Mouse (Mus musculus): ENCODE measurements at regions not wholly inside any gene's neighbourhood (a gene's known extent, or its start where the extent isn't known, plus 50 kb on each side); places are given as distances from the start of the nearest gene placed in this dataset.

DNA sequence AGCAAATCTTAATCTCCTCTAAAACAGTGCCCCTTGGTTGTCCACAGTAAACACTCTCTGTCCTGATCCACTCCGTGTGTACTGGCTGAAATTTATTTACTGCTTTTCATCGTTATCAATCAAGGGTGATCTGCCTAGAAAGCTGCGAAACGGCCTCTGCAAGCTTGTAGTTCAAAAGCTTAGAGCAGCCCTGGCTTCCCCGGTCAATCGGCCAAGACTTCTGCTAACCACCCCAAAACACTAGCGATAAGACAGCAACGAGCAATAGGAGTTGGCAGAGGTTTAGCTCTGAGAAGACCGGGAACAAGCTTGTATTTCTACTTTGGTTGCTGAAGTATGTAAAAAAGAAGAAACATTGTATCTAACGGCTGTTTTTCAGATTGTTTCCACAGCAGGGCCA lies 201.8 kb downstream of the Sptssa start:
- H3K9me3 ChIP-seq (ENCODE audit: control insufficient read depth, low read length) = no peaks in the 10 kb centered on the region
- H3K4me2 ChIP-seq = no peak overlapping the region
- H3K4me1 ChIP-seq (replicated peaks; ENCODE audit: control insufficient read depth, insufficient read depth, low read length) = no peaks in the 10 kb centered on the region
- WGBS = 76% methylated on average over 10 of the region's 10 CpGs
- no peak overlapping the region for H3K27ac ChIP-seq (ENCODE audit: low read depth, low read length)
- ATAC-seq (replicated peaks; ENCODE audit: low FRiP score) (no peak), DNase-seq (ENCODE audit: low spot score) (no peak)
- no peaks in the 10 kb centered on the region for H3K36me3 ChIP-seq (ENCODE audit: control insufficient read depth, insufficient read depth, low read length)
- no peaks in the 10 kb centered on the region for H3K27me3 ChIP-seq (replicated peaks; ENCODE audit: control insufficient read depth, insufficient read depth, low read length)
- H3K4me3 ChIP-seq (ENCODE audit: low read depth, low read length) = no peak overlapping the region
- H3K9ac ChIP-seq (ENCODE audit: low read depth, low read length) = no peak overlapping the region

GRCm38 (mm10) chr12:54453343-54453742 lies 203.0 kb downstream of the Sptssa start:
- no peaks in the 10 kb centered on the region for H3K4me1 ChIP-seq (replicated peaks; ENCODE audit: control insufficient read depth, insufficient read depth, low read length)
- no peak for ATAC-seq (replicated peaks; ENCODE audit: low FRiP score)
- H3K4me2 ChIP-seq = no peak overlapping the region
- WGBS = 63% methylated on average over 4 of the region's 4 CpGs
- H3K27ac ChIP-seq (ENCODE audit: low read depth, low read length) = no peak overlapping the region
- H3K9ac ChIP-seq (ENCODE audit: low read depth, low read length) = no peak overlapping the region
- H3K36me3 ChIP-seq (ENCODE audit: control insufficient read depth, insufficient read depth, low read length) = no peaks in the 10 kb centered on the region
- no peak for DNase-seq (ENCODE audit: low spot score)
- no peaks in the 10 kb centered on the region for H3K27me3 ChIP-seq (replicated peaks; ENCODE audit: control insufficient read depth, insufficient read depth, low read length)
- H3K9me3 ChIP-seq (ENCODE audit: control insufficient read depth, low read length) = no peaks in the 10 kb centered on the region
- H3K4me3 ChIP-seq (ENCODE audit: low read depth, low read length) = no peak overlapping the region

DNA sequence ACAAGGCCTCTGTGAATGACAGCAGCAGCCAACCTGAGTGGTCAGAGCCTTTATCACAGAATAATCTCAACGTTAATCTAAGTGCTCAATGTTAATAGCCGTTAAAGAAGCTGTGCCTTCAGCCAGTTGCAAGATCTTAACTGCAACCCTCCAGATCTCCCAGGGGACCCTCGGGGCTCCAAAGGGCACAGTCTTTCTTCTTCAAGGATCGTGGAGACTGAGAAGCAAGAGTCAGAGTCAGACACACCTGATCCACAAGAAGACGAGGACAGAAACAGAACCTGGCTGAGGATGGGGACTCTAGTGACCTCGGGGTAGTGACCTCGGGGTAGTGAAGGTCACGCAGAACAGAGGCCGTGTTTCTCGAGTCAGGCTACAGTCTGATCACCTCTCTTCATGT lies 206.0 kb downstream of the Sptssa start:
- Histone ChIP-seq H3K9ac (ENCODE audit: low read depth, low read length) (no peak overlapping the region), H3K4me2 (no peak overlapping the region), H3K9me3 (ENCODE audit: control insufficient read depth, low read length) (no peaks in the 10 kb centered on the region), H3K27ac (ENCODE audit: low read depth, low read length) (no peak overlapping the region), H3K36me3 (ENCODE audit: control insufficient read depth, insufficient read depth, low read length) (no peaks in the 10 kb centered on the region), H3K27me3 (replicated peaks; ENCODE audit: control insufficient read depth, insufficient read depth, low read length) (no peaks in the 10 kb centered on the region), H3K4me3 (ENCODE audit: low read depth, low read length) (no peak overlapping the region), H3K4me1 (replicated peaks; ENCODE audit: control insufficient read depth, insufficient read depth, low read length) (no peaks in the 10 kb centered on the region)
- DNase-seq (ENCODE audit: low spot score) = no peak
- WGBS = 73% methylated on average over 10 of the region's 10 CpGs
- no peak for ATAC-seq (replicated peaks; ENCODE audit: low FRiP score)

GRCm38 (mm10) chr12:54448221-54448620 lies 208.2 kb downstream of the Sptssa start:
- DNase-seq (ENCODE audit: low spot score) (no peak), ATAC-seq (replicated peaks; ENCODE audit: low FRiP score) (no peak)
- Histone ChIP-seq H3K4me3 (ENCODE audit: low read depth, low read length) (no peak overlapping the region), H3K27me3 (replicated peaks; ENCODE audit: control insufficient read depth, insufficient read depth, low read length) (no peaks in the 10 kb centered on the region), H3K9me3 (ENCODE audit: control insufficient read depth, low read length) (no peaks in the 10 kb centered on the region), H3K9ac (ENCODE audit: low read depth, low read length) (no peak overlapping the region), H3K27ac (ENCODE audit: low read depth, low read length) (no peak overlapping the region), H3K4me2 (no peak overlapping the region), H3K36me3 (ENCODE audit: control insufficient read depth, insufficient read depth, low read length) (no peaks in the 10 kb centered on the region), H3K4me1 (replicated peaks; ENCODE audit: control insufficient read depth, insufficient read depth, low read length) (no peaks in the 10 kb centered on the region)
- 32% methylated on average over 2 of the region's 2 CpGs for WGBS

- 61% methylated on average over 3 of the region's 3 CpGs for WGBS
- H3K4me2 ChIP-seq = no peak overlapping the region
- no peaks in the 10 kb centered on the region for H3K4me1 ChIP-seq (replicated peaks; ENCODE audit: control insufficient read depth, insufficient read depth, low read length)
- ATAC-seq (replicated peaks; ENCODE audit: low FRiP score) = no peak
- H3K27ac ChIP-seq (ENCODE audit: low read depth, low read length) = no peak overlapping the region
- no peak for DNase-seq (ENCODE audit: low spot score)
- H3K36me3 ChIP-seq (ENCODE audit: control insufficient read depth, insufficient read depth, low read length) = no peaks in the 10 kb centered on the region
- H3K9ac ChIP-seq (ENCODE audit: low read depth, low read length) = no peak overlapping the region
- no peak overlapping the region for H3K4me3 ChIP-seq (ENCODE audit: low read depth, low read length)
- no peaks in the 10 kb centered on the region for H3K27me3 ChIP-seq (replicated peaks; ENCODE audit: control insufficient read depth, insufficient read depth, low read length)
- H3K9me3 ChIP-seq (ENCODE audit: control insufficient read depth, low read length) = no peaks in the 10 kb centered on the region
Observed at GRCm38 (mm10) chr12:54447354-54447753, 209.0 kb downstream of the Sptssa start.

DNA sequence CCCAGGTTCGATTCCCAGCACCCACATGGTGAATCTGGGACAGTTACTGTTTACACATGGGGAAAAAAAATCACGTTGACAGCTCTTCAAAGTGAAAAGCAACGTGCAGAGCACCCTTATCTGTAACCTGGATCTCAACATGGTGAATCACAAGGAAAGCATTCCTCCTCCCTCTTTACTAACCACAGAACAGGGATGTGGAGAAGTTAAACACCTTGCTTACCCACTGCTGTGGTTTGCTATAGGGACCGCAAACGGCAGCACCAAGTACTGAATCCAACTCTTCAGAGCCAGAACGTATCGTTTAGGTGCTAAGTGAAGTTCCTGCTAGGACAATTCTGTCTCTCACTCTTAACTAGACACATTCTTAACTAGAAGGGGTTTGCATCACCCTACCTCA lies 210.0 kb downstream of the Sptssa start:
- no peak overlapping the region for H3K9ac ChIP-seq (ENCODE audit: low read depth, low read length)
- DNase-seq (ENCODE audit: low spot score) = no peak
- no peak for ATAC-seq (replicated peaks; ENCODE audit: low FRiP score)
- H3K36me3 ChIP-seq (ENCODE audit: control insufficient read depth, insufficient read depth, low read length) = no peaks in the 10 kb centered on the region
- no peak overlapping the region for H3K4me3 ChIP-seq (ENCODE audit: low read depth, low read length)
- H3K27ac ChIP-seq (ENCODE audit: low read depth, low read length) = no peak overlapping the region
- no peaks in the 10 kb centered on the region for H3K9me3 ChIP-seq (ENCODE audit: control insufficient read depth, low read length)
- H3K4me1 ChIP-seq (replicated peaks; ENCODE audit: control insufficient read depth, insufficient read depth, low read length) = no peaks in the 10 kb centered on the region
- no peaks in the 10 kb centered on the region for H3K27me3 ChIP-seq (replicated peaks; ENCODE audit: control insufficient read depth, insufficient read depth, low read length)
- 77% methylated on average over 7 of the region's 7 CpGs for whole genome bisulfite sequencing
- H3K4me2 ChIP-seq = no peak overlapping the region

DNA sequence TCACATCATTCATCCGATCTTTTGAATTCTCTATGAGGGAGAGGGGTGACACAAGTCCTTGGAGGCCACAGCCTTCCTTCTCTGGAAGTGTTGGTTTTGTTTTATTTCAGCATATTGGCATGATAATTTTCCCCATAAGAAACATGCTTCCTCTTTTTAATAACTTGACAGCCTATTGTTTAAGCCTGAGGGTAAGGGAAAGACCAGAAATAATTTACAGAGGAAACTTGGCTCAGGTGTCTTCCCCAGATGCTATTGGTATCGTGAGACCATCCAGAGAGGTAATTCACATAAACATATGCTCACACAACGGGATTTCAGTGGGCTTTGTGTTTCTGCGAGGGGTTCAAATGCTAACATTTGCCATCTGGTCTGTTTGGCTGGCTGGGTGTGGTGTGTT lies 212.0 kb downstream of the Sptssa start:
- ATAC-seq (replicated peaks; ENCODE audit: low FRiP score) (no peak), DNase-seq (ENCODE audit: low spot score) (no peak)
- Histone ChIP-seq H3K27me3 (replicated peaks; ENCODE audit: control insufficient read depth, insufficient read depth, low read length) (no peaks in the 10 kb centered on the region), H3K4me1 (replicated peaks; ENCODE audit: control insufficient read depth, insufficient read depth, low read length) (no peaks in the 10 kb centered on the region), H3K36me3 (ENCODE audit: control insufficient read depth, insufficient read depth, low read length) (no peaks in the 10 kb centered on the region), H3K4me2 (no peak overlapping the region), H3K9ac (ENCODE audit: low read depth, low read length) (no peak overlapping the region), H3K4me3 (ENCODE audit: low read depth, low read length) (no peak overlapping the region), H3K9me3 (ENCODE audit: control insufficient read depth, low read length) (no peaks in the 10 kb centered on the region), H3K27ac (ENCODE audit: low read depth, low read length) (no peak overlapping the region)
- 69% methylated on average over 4 of the region's 4 CpGs for WGBS

GRCm38 (mm10) chr12:54443285-54443684 lies 213.1 kb downstream of the Sptssa start:
- no peak overlapping the region for H3K4me3 ChIP-seq (ENCODE audit: low read depth, low read length)
- ATAC-seq (replicated peaks; ENCODE audit: low FRiP score) (no peak), DNase-seq (ENCODE audit: low spot score) (no peak)
- H3K27ac ChIP-seq (ENCODE audit: low read depth, low read length) = no peak overlapping the region
- no peaks in the 10 kb centered on the region for H3K27me3 ChIP-seq (replicated peaks; ENCODE audit: control insufficient read depth, insufficient read depth, low read length)
- H3K9ac ChIP-seq (ENCODE audit: low read depth, low read length) = no peak overlapping the region
- WGBS = 63% methylated on average over 2 of the region's 2 CpGs
- H3K9me3 ChIP-seq (ENCODE audit: control insufficient read depth, low read length) = no peaks in the 10 kb centered on the region
- no peaks in the 10 kb centered on the region for H3K36me3 ChIP-seq (ENCODE audit: control insufficient read depth, insufficient read depth, low read length)
- no peaks in the 10 kb centered on the region for H3K4me1 ChIP-seq (replicated peaks; ENCODE audit: control insufficient read depth, insufficient read depth, low read length)
- no peak overlapping the region for H3K4me2 ChIP-seq

DNA sequence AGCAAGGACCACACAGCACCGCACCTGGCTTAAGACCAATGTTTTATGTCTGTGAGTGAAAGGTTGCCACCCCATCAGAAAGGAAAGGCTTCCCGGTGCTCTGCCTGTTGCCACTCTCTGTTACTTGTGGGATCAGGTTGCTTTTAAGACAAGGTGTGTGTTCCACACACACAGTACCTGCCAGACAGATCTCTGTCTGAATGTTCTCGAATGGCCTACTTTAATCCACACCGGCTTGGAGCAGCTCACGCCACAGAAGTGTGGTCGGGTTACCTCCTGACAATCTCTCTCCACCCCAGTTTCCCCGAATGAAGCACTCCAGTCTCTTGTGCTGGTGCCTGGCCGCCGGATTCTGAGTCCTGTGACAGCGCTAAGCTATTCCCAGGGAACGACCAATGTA lies 214.0 kb downstream of the Sptssa start:
- WGBS = 75% methylated on average over 11 of the region's 11 CpGs
- Histone ChIP-seq H3K27me3 (replicated peaks; ENCODE audit: control insufficient read depth, insufficient read depth, low read length) (no peaks in the 10 kb centered on the region), H3K27ac (ENCODE audit: low read depth, low read length) (no peak overlapping the region), H3K4me2 (no peak overlapping the region), H3K4me3 (ENCODE audit: low read depth, low read length) (no peak overlapping the region), H3K9ac (ENCODE audit: low read depth, low read length) (no peak overlapping the region), H3K36me3 (ENCODE audit: control insufficient read depth, insufficient read depth, low read length) (no peaks in the 10 kb centered on the region), H3K4me1 (replicated peaks; ENCODE audit: control insufficient read depth, insufficient read depth, low read length) (no peaks in the 10 kb centered on the region), H3K9me3 (ENCODE audit: control insufficient read depth, low read length) (no peaks in the 10 kb centered on the region)
- no peak for ATAC-seq (replicated peaks; ENCODE audit: low FRiP score)
- no peak for DNase-seq (ENCODE audit: low spot score)
